Mouse (Mus musculus) T-cell, adult 2 months (primary cell): ENCODE results near the gene Cnn3.
A peak's percentile ranks its signal among the peaks of the same experiment; 100 is the strongest.

ENCODE experiments used
- DNase-seq: peaks from one replicate; pipeline ENCODE4 v3.0.0; 2022; ENCODE audit warnings: low spot score

Cnn3 gene

DNA sequence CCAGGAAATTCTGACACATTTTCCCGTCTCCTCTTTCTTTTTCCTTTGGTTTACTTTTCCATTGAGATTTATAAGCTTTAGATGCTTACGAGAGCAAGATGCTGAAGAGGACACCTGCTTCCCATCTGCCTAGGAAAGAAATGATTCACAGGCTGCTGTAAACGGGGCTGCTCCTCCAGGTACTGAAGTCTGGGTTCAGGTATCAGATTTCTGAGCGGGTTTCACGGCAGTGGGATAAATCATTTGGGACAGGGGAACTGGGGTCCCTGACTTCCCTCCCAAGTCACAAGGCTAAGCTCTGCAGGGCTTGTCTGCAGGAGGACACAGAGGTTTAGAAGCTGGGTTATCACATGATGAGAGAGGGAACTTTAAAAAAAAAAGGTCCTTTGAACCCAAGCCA lies 65.7 kb downstream of the Cnn3 start:
- DNase-seq = no peak

DNA sequence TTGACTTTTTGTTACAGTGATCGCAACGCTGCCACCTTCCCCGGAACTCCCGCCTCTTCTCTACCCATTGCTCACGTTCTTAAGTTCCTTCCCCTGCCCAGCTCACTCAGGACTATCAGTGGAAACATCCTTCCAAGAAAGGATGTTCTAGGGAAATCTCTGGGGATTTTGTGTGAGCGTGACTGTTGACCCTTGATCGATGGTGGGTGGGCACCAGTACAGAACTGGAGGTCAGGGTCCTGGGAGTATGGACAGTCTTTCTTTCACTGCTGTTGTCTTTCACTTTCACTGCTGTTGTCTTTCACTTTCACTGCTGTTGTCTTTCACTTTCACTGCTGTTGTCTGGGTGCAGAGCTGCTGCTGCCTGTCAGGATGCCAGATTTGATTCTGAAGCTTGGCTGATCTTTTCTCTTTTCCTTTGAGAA lies 67.7 kb downstream of the Cnn3 start:
- peak; percentile 57 for DNase-seq

DNA sequence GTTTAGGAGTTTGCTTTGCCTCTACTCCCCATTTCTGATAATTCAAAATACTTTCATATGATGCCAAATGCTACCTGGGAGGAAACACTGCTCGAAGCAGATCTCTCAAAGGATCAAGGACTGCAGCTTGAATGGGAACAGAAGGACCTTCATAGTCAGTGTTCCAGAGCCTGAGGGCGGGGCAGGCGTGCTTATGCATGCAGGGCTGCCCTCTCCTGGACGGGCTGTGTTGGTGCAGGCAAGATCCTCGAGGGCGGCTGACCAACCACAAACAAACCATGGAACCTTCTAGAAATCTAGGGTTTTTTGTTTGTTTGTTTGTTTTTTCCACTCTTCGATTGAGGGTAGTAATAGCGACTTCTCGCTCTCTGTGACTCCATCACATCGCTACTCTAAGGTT lies 73.9 kb downstream of the Cnn3 start:
- peak; percentile 63 for DNase-seq

DNA sequence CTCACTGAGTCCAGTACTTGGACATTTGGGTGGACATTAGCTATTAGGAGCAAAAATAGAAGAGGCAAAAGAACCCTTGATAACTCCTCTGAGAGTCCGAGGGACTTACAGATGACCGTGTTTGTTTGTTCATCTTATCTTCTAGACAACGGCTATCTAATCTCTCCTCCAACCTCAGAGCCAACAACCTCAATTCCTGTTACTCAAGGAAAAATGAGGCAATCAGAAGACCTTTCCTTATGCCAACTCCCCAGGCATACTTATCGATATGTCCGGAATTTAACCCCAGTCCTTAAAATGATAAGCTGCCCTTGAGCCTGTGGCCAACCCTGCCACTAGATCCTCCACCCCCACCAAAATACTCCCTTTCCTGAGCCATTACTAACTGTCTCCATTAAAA lies 74.4 kb downstream of the Cnn3 start:
- no peak for DNase-seq

DNA sequence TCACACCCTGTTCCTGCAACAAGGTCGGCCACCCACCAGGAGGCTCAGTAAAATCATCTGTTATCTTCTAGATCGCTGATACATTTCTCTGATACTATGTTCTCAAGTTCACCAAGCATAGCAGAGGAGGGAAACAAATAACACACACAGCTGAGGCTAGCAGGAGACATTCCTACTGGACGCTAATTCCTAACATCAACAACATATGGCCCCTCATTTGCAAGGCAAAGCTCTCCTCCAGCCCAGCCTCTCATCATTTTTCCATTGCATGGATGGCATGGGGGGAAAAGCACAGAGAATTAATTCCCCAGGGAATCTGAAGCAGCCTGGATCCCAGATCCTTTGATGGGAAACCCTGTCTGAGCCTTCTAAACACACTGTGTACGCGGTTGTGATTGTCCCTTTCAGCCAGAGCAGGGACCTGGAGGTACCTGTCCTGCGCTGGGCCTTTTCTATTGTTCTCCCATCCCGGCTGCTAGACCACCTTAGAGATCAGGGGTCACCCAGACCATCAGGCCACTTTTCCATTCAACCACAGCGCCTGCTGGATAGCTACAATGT lies 78.7 kb downstream of the Cnn3 start:
- no peak for DNase-seq

DNA sequence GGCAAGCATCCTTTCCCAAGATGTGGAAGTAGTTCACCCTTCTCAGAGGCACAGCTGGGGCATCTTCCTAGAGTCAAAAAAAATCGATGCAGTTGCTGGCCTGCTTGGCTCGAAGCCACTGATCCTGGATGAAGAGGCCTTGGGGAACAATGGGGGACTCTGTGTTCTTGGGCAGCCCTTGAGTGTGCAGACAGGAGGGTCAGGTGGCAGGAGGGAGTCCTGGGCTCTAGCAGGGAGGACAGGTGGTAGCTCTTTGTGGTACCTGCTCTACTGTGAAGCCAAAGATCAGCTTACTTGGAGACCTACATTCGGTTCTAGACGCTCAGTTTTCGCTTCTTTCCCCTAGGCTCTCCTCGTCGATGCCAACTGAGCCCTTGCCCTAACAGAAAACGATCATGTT lies 79.9 kb downstream of the Cnn3 start:
- no peak for DNase-seq

DNA sequence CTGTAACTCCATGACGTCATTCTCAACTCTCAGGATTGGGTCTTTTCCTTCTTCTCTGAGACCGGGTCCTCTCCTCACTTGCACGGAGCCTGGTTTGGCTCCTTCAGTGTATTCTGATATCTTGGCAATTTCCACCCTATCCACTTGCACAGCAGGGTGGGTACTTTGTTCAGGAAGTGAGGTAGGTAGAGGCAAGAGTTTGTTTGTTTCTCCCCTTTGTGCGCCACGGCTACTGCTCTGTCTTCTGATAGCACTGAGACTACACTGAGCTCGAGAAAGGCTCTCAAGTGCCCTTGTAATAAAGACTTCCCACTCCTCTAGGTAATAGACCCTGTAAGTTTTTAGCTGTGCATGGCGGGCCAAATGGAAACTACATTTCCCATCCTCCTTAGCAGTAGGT lies 80.5 kb downstream of the Cnn3 start:
- no peak for DNase-seq

DNA sequence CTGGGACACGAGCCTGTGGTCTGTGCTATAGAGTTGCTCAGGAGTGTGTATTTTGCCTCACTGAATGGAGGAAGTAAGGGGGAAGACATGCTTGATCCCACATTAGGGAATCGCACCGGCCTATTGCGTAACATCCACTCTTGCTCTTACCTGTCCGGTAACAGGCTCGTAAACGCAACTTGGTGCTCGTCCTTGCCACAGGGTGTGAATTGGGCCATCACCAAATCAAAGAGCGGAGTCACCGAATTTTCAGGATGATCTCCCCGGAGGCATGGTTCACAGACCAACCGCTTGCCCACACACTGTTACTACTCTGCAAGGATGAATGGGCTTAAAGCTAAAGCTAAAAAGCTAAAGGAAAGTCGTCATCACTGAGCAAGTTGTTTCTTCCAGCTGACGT lies 81.4 kb downstream of the Cnn3 start:
- DNase-seq = no peak
